Mouse (Mus musculus): ENCODE measurements around the gene Mcm6. TPM values are rescaled to one million over a fixed set of nuclear protein-coding genes. Genes with fewer than 3 reads are reported as not detected.

Gene Mcm6
- polyA plus RNA-seq, 1 experiment from 2014 or later: 192 TPM

GRCm38 (mm10) chr1:128282924-128283323 lies 76.5 kb downstream of the Mcm6 start:
- H3K4me2 ChIP-seq (ENCODE audit: low read depth, low read length): no peak overlapping the region
- H3K27ac ChIP-seq (ENCODE audit: low read length): no peak overlapping the region
- 80% methylated on average over 3 of the region's 3 CpGs for WGBS (ENCODE audit: insufficient replicate concordance)
- H3K9me3 ChIP-seq (replicated peaks; ENCODE audit: control insufficient read depth, low read length): no peaks in the 10 kb centered on the region; the same call in 1 of the 2 replicates
- H3K36me3 ChIP-seq (ENCODE audit: control insufficient read depth, insufficient read depth): peaks cover 7% of the 10 kb centered on the region; the same call in 1 of the 2 replicates
- no peak overlapping the region for H3K9ac ChIP-seq (ENCODE audit: low read depth, low read length)
- no peak overlapping the region for H3K4me3 ChIP-seq (ENCODE audit: low read depth, low read length)
- ATAC-seq (ENCODE audit: low read depth): no peak
- no peaks in the 10 kb centered on the region for H3K27me3 ChIP-seq (ENCODE audit: control insufficient read depth, insufficient read depth, low read depth, low read length)
- H3K4me1 ChIP-seq (ENCODE audit: control insufficient read depth, low read depth, low read length): no peaks in the 10 kb centered on the region

GRCm38 (mm10) chr1:128281753-128282152 lies 77.7 kb downstream of the Mcm6 start:
- Histone ChIP-seq H3K9ac (ENCODE audit: low read depth, low read length) (no peak overlapping the region), H3K4me2 (ENCODE audit: low read depth, low read length) (no peak overlapping the region), H3K36me3 (ENCODE audit: control insufficient read depth, insufficient read depth) (peaks cover 19% of the 10 kb centered on the region), H3K4me3 (ENCODE audit: low read depth, low read length) (no peak overlapping the region), H3K27me3 (ENCODE audit: control insufficient read depth, insufficient read depth, low read depth, low read length) (no peaks in the 10 kb centered on the region), H3K4me1 (ENCODE audit: control insufficient read depth, low read depth, low read length) (no peaks in the 10 kb centered on the region), H3K27ac (ENCODE audit: low read length) (no peak overlapping the region), H3K9me3 (replicated peaks; ENCODE audit: control insufficient read depth, low read length) (no peaks in the 10 kb centered on the region; the same call in 1 of the 2 replicates)
- ATAC-seq (ENCODE audit: low read depth): no peak
- WGBS (ENCODE audit: insufficient replicate concordance): 80% methylated on average over 3 of the region's 3 CpGs

Other genes starting within 250 kb of the Mcm6 start
- 28.1 and 28.5 TPM in 2 replicates for gene Ubxn4, start 115.7 kb downstream of the Mcm6 start, polyA plus RNA-seq (2015; fragmentation: Nextera tagmentation; extraction: Ambion mirVana)
- 0.06 and 0.71 TPM in 2 replicates for gene Lct, start 31.3 kb downstream of the Mcm6 start, polyA plus RNA-seq (2015; fragmentation: Nextera tagmentation; extraction: Ambion mirVana)
- 98.0 and 116 TPM in 2 replicates for gene Dars, start 57.7 kb upstream of the Mcm6 start, polyA plus RNA-seq (2015; fragmentation: Nextera tagmentation; extraction: Ambion mirVana)
- 2.5 TPM in 2 replicates for gene Cxcr4, start 232.6 kb upstream of the Mcm6 start, polyA plus RNA-seq (2015; fragmentation: Nextera tagmentation; extraction: Ambion mirVana)